Mouse (Mus musculus) brain, embryonic 14.5 days (tissue): ENCODE results near the gene Zfp809.

Source experiments
- CTCF ChIP-seq: fragments of 200-500 bp; IDR thresholded peaks from 2 replicates; pipeline ENCODE4 v1.5.1; 2012; ENCODE audit warnings: inconsistent platforms, mild to moderate bottlenecking, moderate library complexity, borderline replicate concordance; ENCODE audit not compliant: insufficient read depth, insufficient read length; ENCODE audit errors: extremely low read depth
- POLR2A ChIP-seq: fragments of 200-500 bp; IDR thresholded peaks from 2 replicates; pipeline ENCODE4 v1.6.1; 2012; ENCODE audit warnings: mild to moderate bottlenecking, inconsistent platforms, borderline replicate concordance; ENCODE audit not compliant: poor library complexity, insufficient read depth, insufficient read length, severe bottlenecking; ENCODE audit errors: extremely low read depth

DNA sequence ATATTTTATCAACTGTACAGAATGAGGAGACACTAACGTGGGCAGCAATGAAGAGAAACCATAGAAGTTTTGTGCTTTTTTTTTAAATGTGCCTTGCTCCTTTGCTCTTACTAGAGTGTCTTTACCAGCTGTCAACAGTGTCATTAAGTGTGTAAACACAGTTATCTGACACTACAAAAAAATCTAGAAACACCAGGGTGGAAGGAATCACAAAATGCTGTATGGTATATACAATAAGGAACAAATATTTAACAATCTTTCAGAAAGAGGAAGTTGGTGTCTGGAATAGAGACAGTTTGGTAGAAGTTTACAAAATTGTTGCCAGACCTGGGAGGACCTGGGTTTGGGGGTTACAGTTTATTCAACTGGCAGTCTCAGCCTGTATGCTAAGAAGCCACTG, 36.1 kb downstream of the Zfp809 start:
- no peak for TF ChIP-seq CTCF
- no peak for TF ChIP-seq POLR2A
